Mouse (Mus musculus) liver, embryonic 15.5 days (tissue): Measurements from ENCODE around the gene Gpr61. TPM values are rescaled to one million over a fixed set of nuclear protein-coding genes. Genes with fewer than 3 reads are reported as not detected.

Experiments used
- ATAC-seq: fragments of 200-750 bp; cut with Nextera tagmentation; 2 replicates; pipeline ENCODE4 v1.8.0; 2017; ENCODE audit warnings: moderate number of reproducible peaks, mild to moderate bottlenecking, moderate library complexity; ENCODE audit not compliant: insufficient read depth
- H3K27ac ChIP-seq: fragments of 300-500 bp; sonication (generic); replicated peaks from 2 replicates; pipeline ENCODE4 v1.5.1; 2015; ENCODE audit warnings: mild to moderate bottlenecking, inconsistent platforms
- H3K27me3 ChIP-seq: fragments of 300-500 bp; sonication (generic); 2 replicates; pipeline ENCODE4 v1.6.1; 2015; ENCODE audit warnings: mild to moderate bottlenecking, inconsistent platforms
- H3K36me3 ChIP-seq: fragments of 300-500 bp; sonication (generic); replicated peaks from 2 replicates; pipeline ENCODE4 v1.6.1; 2015; ENCODE audit warnings: moderate library complexity, mild to moderate bottlenecking, inconsistent platforms
- H3K4me1 ChIP-seq: fragments of 300-500 bp; sonication (generic); replicated peaks from 2 replicates; pipeline ENCODE4 v1.6.1; 2015; ENCODE audit warnings: inconsistent platforms
- H3K4me2 ChIP-seq: fragments of 300-500 bp; sonication (generic); 2 replicates; pipeline ENCODE4 v1.6.1; 2015; ENCODE audit warnings: moderate library complexity, mild to moderate bottlenecking, inconsistent platforms
- H3K4me3 ChIP-seq: fragments of 300-500 bp; sonication (generic); replicated peaks from 2 replicates; pipeline ENCODE4 v1.5.1; 2015; ENCODE audit warnings: mild to moderate bottlenecking, inconsistent platforms
- H3K9ac ChIP-seq: fragments of 300-500 bp; sonication (generic); 2 replicates; pipeline ENCODE4 v1.6.1; 2015; ENCODE audit warnings: moderate library complexity, mild to moderate bottlenecking, inconsistent platforms
- H3K9me3 ChIP-seq: fragments of 300-500 bp; sonication (generic); replicated peaks from 2 replicates; pipeline ENCODE4 v1.6.1; 2016; ENCODE audit warnings: inconsistent platforms
- WGBS: fragments of 180-500 bp; shearing (Covaris S2); methylation state at CpG from one replicate; pipeline ENCODE4 v1.1.7; 2015; ENCODE audit warnings: mixed read lengths; ENCODE audit not compliant: insufficient replicate concordance; 5-methylcytosine and 5-hydroxymethylcytosine counted together
- polyA plus RNA-seq: library from polyadenylated mRNA; unstranded; fragments of >200 nt; fragmentation: Nextera tagmentation; extraction: Ambion mirVana; gene quantifications from 2 replicates; pipeline ENCODE4 v1.2.1, GENCODE M21; 2015

The Gpr61 gene
- polyA plus RNA-seq, 1 experiment from 2014 or later, result 0.02 TPM

DNA sequence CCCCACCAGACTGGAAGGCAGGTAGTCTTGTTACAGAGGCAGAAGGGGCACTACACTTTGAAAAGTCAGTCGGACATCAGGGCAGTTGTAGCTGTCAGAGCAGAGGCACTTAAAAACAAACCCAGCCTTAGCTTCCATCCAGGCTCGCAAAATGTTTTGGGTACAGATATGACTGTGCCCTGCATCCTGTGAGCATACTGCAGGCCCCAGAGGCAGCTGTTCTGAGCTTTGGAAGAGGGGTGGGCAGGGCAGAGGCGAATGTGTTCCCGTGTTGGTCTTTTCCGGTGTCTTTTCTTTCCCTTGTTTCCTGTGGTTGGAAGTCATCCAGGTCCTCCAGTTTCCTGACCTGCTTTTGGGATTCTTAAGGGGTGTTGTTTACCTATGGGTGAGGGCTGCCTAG, 35.2 kb upstream of the Gpr61 start:
- H3K4me1 ChIP-seq, result peaks cover 15% of the 10 kb centered on the region
- H3K9me3 ChIP-seq, result no peaks in the 10 kb centered on the region
- no peak overlapping the region for H3K4me2 ChIP-seq
- H3K27ac ChIP-seq, result no peak overlapping the region
- peaks cover 42% of the 10 kb centered on the region for H3K27me3 ChIP-seq
- H3K36me3 ChIP-seq, result no peaks in the 10 kb centered on the region
- no peak overlapping the region for H3K4me3 ChIP-seq
- no peak overlapping the region for H3K9ac ChIP-seq
- no peak for ATAC-seq
- WGBS, result 37% methylated on average over 5 of the region's 5 CpGs

DNA sequence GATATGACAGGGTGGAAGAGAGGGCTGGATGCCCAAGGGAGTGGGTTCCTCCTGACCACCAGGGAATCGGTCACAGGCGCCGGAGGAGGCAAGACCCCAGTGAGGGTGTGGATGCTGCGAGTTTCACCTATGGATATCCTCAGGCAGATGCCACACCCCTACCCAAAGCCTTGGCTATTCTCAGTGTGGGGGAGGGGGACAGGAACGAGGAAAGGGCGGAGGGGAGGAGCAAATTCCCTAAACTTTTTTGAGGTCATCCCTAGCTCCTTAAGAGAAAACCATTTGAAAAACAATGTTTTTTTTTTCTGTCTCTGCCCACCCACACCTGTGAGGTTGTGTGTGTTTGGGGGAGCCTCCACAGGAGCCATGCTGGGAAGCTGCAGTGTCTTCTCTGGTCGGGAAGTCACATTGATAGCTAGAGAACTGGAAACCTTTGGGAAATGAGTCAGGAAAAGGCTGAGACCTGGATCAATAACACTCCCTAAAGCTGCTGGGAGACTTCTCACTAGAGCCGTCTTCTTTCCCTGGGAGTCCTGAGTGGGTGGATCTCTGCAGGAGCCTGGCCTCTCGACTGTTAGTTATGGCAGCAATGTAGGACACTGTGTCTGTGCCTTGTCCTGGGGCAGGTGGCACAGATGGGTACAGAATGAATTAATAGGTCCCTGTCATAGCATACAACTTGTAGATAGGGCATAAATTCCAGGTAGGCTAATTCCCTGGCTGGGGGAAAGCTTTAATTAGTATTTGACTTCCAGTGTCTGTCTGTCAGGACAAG, 34.2 kb upstream of the Gpr61 start:
- Histone ChIP-seq H3K4me3 (no peak overlapping the region), H3K9me3 (no peaks in the 10 kb centered on the region), H3K36me3 (no peaks in the 10 kb centered on the region), H3K27me3 (peaks cover 52% of the 10 kb centered on the region), H3K4me1 (peaks cover 15% of the 10 kb centered on the region), H3K9ac (no peak overlapping the region), H3K27ac (no peak overlapping the region), H3K4me2 (no peak overlapping the region)
- 62% methylated on average over 9 of the region's 9 CpGs for WGBS
- no peak for ATAC-seq

DNA sequence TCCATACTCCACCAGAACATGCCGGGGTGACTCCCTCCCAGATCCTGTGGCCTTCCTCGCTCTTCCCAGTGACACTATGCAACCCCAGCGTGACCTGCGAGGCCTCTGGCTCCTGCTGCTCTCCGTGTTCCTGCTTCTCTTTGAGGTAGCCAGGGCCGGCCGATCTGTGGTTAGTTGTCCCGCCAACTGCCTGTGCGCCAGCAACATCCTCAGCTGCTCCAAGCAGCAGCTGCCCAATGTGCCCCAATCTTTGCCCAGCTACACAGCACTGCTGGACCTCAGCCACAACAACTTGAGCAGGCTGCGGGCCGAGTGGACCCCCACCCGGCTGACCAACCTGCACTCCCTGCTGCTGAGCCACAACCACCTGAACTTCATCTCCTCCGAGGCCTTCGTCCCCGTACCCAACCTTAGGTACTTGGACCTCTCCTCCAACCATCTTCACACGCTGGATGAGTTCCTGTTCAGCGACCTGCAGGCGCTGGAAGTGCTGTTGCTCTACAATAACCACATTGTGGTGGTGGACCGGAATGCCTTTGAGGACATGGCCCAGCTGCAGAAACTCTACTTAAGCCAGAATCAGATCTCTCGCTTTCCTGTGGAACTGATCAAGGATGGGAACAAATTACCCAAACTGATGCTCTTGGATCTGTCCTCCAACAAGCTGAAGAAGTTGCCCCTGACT, 32.6 kb upstream of the Gpr61 start:
- no peak for ATAC-seq
- no peak overlapping the region for H3K27ac ChIP-seq
- H3K27me3 ChIP-seq, result peaks cover 62% of the 10 kb centered on the region
- 47% methylated on average over 20 of the region's 20 CpGs for WGBS
- H3K36me3 ChIP-seq, result no peaks in the 10 kb centered on the region
- H3K4me3 ChIP-seq, result peak overlapping the region; percentile 66; the same call in 1 of the 2 replicates
- H3K9ac ChIP-seq, result no peak overlapping the region
- peaks cover 15% of the 10 kb centered on the region for H3K4me1 ChIP-seq
- H3K9me3 ChIP-seq, result no peaks in the 10 kb centered on the region
- peak overlapping the region; percentile 88 for H3K4me2 ChIP-seq

DNA sequence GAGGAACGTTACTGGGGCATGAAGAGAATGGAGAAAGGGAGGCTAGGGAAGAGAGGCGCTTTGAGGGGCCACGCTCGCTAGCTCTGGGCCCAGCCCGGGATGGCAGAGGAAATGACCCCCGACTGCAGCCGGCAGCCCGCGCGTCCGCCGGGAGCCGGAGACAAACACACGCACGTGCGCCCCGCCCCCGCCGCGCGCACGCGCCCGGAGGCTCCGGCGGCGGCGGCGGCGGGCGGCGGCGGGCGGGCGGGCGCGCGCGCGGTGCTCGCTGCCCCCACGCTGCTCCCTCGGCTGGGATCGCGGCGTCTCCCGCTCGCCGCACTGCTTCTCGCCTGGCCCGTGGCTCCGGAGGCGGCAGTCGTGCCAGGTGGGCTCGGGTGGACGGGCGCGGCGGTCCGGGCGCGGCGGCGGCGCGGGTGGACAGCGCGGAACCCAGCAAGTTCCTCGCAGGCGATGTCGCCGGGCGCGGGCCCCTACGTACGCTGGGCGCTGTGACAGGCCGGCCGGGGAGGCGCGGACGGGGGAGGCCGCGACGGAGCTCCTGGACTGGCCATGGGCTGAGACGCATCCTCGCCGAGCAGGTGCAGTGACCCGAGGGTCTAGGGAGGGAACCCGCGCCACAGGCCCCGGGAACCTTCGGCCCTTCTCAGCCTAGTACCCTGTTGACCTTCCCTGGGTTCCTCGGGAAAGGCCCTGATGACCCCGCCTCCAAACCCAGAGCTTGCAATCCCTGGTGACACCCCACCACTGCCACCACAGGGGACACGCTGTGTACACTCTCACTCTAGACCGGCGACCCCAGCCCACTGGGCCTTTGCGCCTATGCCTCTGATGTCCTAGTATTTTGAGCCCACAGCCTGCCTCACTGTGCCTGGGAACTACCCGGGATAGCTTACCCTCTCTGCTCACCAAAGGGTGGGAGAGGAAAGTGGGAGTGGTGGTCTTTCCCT, 31.7 kb upstream of the Gpr61 start, which contains the start of gene Amigo1:
Gene Amigo1 (plus strand): TSS at position 238 of the 950 bp plus-strand sequence.
- Histone ChIP-seq H3K4me2 (peak within 1 kb of the TSS; percentile 88), H3K36me3 (no peaks in the 10 kb centered on the region), H3K9ac (peak within 1 kb of the TSS; percentile 45; the same call in 1 of the 2 replicates), H3K27me3 (peaks cover 62% of the 10 kb centered on the region), H3K9me3 (no peaks in the 10 kb centered on the region), H3K4me1 (peaks cover 15% of the 10 kb centered on the region), H3K4me3 (peak within 1 kb of the TSS; percentile 66), H3K27ac (no peak within 1 kb of the TSS)
- peak; percentile 56 for ATAC-seq
- WGBS, result 3% methylated on average over 41 of the region's 100 CpGs

DNA sequence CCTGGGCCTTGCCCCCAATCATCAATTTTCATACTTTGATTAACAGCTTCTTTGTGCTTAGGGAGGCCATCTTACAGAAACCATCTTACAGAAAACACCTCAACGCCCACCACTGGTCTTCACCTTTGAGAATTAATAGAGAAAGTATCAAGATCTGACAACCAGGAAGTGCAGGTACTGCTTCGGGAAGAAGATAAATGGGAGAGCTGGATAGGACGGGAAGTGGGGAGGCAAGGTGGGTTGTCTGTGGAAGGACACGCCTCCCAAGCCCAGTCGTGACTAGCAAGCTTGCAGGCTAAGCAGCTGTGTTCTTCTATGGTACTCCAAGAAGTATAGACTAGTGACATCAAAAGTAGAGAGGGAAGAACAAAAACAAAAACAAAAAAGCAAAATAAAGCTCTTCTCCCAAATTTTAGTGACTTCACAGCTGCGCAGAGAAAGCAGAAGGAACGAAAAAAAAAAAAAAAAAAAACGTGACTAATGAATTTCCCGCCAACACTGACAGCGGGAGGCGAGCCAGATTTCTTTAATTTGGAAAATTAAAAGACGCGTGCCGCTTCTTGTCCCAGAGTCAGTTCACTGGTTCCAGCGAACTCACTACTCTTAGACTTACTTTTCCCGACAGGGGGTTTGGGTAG, 30.9 kb upstream of the Gpr61 start:
- WGBS, result 2% methylated on average over 16 of the region's 16 CpGs
- H3K9me3 ChIP-seq, result no peaks in the 10 kb centered on the region
- H3K27me3 ChIP-seq, result peaks cover 62% of the 10 kb centered on the region
- peaks cover 15% of the 10 kb centered on the region for H3K4me1 ChIP-seq
- ATAC-seq, result no peak
- H3K27ac ChIP-seq, result no peak overlapping the region
- H3K9ac ChIP-seq, result no peak overlapping the region
- H3K36me3 ChIP-seq, result no peaks in the 10 kb centered on the region
- peak overlapping the region; percentile 88 for H3K4me2 ChIP-seq
- peak overlapping the region; percentile 66 for H3K4me3 ChIP-seq

DNA sequence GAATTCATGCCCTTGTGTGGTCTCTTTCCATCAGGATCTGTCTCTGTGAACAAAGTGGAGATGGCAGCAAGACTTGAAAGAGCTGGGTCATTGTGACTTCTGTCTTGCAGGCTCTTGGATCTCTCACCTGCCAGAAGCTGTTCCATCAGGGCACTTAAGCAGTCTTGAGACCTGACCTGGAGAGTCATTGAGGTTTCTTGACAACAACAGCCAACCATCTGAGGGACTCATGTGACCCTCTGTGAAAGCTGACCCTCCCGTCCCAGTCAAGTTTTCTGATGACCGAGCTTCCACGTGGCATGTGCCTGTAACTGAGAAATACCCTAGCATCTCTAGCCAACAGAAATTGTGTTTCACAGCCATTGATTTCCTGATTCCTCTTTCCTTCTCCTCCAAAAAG, 30.1 kb upstream of the Gpr61 start:
- Histone ChIP-seq H3K4me1 (peaks cover 15% of the 10 kb centered on the region), H3K4me3 (no peak overlapping the region), H3K9me3 (no peaks in the 10 kb centered on the region), H3K27ac (no peak overlapping the region), H3K9ac (no peak overlapping the region), H3K4me2 (no peak overlapping the region), H3K36me3 (no peaks in the 10 kb centered on the region), H3K27me3 (peaks cover 62% of the 10 kb centered on the region)
- ATAC-seq, result no peak
- WGBS, result 56% methylated on average over 3 of the region's 3 CpGs

DNA sequence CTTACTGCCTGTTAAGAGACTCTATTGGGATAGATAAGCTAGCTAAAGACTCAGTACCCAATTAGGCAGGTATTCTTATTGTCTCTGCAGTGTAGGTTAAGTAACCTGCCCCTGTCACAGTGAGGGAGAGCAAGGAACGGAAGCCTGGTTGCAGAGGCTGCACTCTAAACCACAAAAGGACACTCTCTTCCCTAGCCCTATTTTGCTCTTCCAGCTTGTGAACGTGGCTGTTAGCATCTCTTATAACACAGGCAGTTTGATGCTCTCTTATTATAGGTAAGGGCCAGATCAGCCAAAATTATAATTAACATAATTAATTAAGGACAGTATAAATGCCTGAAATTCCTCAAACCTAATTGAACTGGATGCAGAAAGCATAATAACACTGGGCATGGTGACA, 25.8 kb upstream of the Gpr61 start:
- peaks cover 2% of the 10 kb centered on the region for H3K4me1 ChIP-seq
- no peak overlapping the region for H3K4me3 ChIP-seq
- no peaks in the 10 kb centered on the region for H3K36me3 ChIP-seq
- no peak overlapping the region for H3K27ac ChIP-seq
- WGBS, result 19% methylated on average over 2 of the region's 2 CpGs
- H3K9ac ChIP-seq, result no peak overlapping the region
- peaks cover 32% of the 10 kb centered on the region for H3K27me3 ChIP-seq
- H3K9me3 ChIP-seq, result no peaks in the 10 kb centered on the region
- H3K4me2 ChIP-seq, result no peak overlapping the region
- no peak for ATAC-seq

DNA sequence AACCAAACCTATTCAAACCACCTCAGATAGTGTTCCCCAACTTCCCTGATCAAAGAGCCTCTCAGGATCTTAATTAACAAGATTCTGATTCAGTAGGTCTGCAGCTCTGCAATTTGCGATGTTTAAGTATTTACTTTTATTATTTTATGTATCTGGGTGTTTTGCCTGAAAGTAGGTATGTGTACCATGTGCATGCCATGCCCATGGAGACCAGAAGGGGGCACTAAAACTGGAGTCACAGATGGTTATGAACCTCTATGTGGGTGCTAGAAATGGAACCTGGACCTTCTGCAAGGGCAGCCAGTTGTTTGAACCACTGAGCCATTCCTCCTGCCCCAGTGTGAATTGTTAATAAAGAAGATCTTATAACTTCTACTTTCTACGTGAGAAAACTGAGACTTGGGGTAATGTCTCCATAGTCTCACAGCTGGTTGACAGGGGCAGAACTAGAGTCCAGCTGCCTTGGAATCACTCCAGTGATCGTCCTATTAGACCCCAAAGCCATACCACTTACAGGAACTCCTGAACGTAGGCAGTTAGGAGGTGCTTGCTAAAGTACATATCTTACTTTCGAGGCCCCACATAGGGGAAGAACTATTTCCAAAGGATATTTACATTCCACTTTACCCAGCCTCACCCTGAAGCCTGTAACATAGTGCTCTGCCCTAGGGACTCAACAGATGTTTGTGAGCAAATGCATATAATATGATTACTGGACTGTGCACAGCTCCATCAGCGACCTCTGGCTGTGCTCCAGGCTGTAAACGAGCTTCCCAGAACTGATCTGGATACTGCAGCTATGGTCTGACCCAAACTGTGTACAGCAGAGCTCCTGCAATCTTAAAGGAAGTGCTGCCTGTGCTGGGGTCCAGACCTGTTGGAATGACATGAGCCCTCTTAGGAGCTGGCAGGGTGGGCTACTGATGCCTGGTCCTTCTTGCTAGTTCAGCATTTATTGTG, 24.4 kb upstream of the Gpr61 start:
- no peaks in the 10 kb centered on the region for H3K36me3 ChIP-seq
- H3K4me2 ChIP-seq, result no peak overlapping the region
- peaks cover 31% of the 10 kb centered on the region for H3K27me3 ChIP-seq
- no peak overlapping the region for H3K9ac ChIP-seq
- no peak overlapping the region for H3K4me3 ChIP-seq
- no peaks in the 10 kb centered on the region for H3K9me3 ChIP-seq
- H3K4me1 ChIP-seq, result no peaks in the 10 kb centered on the region
- no peak for ATAC-seq
- H3K27ac ChIP-seq, result no peak overlapping the region
- WGBS, result 71% methylated on average over 7 of the region's 7 CpGs

DNA sequence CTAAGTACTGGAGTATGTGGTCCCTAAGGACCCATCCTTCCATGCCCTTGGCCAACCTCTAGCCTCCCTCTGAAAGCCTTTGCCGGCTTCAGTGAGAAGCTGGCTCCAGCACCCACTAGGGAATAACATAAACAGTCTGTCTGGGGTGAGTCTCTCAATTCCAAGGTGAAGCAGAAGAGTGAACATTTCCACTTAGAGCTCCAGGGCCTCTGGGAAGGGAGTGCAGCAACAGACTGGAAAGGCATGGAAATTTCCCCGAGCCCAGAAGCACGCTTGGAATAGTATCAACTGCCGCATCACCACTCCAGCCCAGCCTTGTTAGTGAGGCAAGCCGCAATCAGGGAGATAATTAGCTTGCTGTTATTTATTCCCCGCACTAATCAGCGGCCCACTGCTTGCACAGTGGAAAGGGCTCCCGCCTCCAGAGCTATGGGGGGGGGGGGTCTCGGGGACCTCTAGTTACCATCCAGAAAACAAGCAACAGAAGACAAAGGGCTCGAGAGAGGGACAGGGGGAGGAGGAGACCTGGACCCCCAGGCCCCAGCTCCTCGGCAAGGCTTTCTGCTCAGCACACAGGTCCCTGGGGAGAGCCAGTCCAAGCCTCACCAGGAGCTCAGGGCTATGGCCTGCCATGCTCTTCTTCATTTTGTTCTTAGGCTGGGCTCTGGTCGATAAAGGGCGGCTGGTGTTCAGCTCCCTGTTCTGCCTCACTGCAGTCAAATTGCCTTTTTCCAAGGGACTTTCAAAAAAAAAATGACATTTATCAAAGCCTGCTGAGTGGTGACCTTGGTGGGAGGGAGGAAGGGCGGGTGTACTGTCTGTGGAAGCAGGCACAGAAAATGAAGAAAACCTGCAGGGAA, 20.2 kb upstream of the Gpr61 start:
- Histone ChIP-seq H3K9me3 (no peaks in the 10 kb centered on the region), H3K36me3 (no peaks in the 10 kb centered on the region), H3K4me1 (no peaks in the 10 kb centered on the region), H3K4me3 (no peak overlapping the region), H3K27me3 (peaks cover 40% of the 10 kb centered on the region), H3K9ac (no peak overlapping the region), H3K27ac (no peak overlapping the region), H3K4me2 (no peak overlapping the region)
- WGBS, result 34% methylated on average over 14 of the region's 14 CpGs
- ATAC-seq, result no peak
